Comparison of ENCODE assay signal across 7 mouse cellular contexts in the genomic region with DNA sequence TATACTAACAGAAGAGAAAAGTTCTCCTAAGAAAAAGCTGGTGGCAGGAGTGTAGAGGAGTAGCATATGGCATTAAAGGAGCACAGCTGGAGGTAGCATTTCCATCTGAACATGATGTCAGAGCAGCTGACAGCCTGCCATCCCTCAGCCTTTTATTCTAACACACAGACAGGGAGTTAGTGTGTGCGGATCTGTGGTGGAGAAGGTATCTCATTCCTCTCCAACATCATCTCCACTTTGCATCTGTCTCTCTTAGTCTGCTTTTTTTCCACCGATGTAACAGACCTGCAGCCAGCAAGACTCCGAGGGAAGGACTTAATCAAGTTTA. TPM values are rescaled to one million over a fixed set of nuclear protein-coding genes. Genes with fewer than 3 reads are reported as not detected.
A peak's percentile ranks its signal among the peaks of the same experiment; 100 is the strongest.
DNase-seq lines count a peak whose midpoint lies in the region; ATAC-seq and TF ChIP-seq lines count a peak whose summit lies in the region.

No protein-coding gene starts in this region.

- no peak for TF ChIP-seq CTCF in lung, postnatal 0 days (IDR thresholded peaks at IDR 0.05)
- TF ChIP-seq CTCF in intestine, postnatal 0 days (IDR thresholded peaks at IDR 0.05; ENCODE audit: low read depth) = no peak

- WGBS in lung, postnatal 0 days = 46% methylated on average over 3 of the region's 3 CpGs
- 16% methylated on average over 3 of the region's 3 CpGs for WGBS in embryonic facial prominence, embryonic 11.5 days
- 66% methylated on average over 3 of the region's 3 CpGs for WGBS in intestine, postnatal 0 days
- WGBS in midbrain, embryonic 16.5 days = 3% methylated on average over 3 of the region's 3 CpGs

- ATAC-seq in lung, postnatal 0 days = no peak
- no peak for ATAC-seq in embryonic facial prominence, embryonic 11.5 days (replicated peaks; ENCODE audit: insufficient number of reproducible peaks, low FRiP score, low TSS enrichment, low read depth)
- ATAC-seq in intestine, postnatal 0 days = no peak
- no peak for ATAC-seq in midbrain, embryonic 16.5 days

- no peak overlapping the region for H3K4me3 ChIP-seq in lung, postnatal 0 days (ENCODE audit: low read depth, low read length)
- peak overlapping the region; percentile 82 for H3K4me3 ChIP-seq in embryonic facial prominence, embryonic 11.5 days (ENCODE audit: low read depth, low read length)
- no peak overlapping the region for H3K4me3 ChIP-seq in intestine, postnatal 0 days (ENCODE audit: low read depth, low read length)
- H3K4me3 ChIP-seq in midbrain, embryonic 16.5 days (ENCODE audit: low read depth, low read length) = peak overlapping the region; percentile 84

- H3K9me3 ChIP-seq in lung, postnatal 0 days (ENCODE audit: low read length) = no peaks in the 10 kb centered on the region
- H3K9me3 ChIP-seq in embryonic facial prominence, embryonic 11.5 days (replicated peaks; ENCODE audit: control insufficient read depth, low read length) = no peaks in the 10 kb centered on the region
- no peaks in the 10 kb centered on the region for H3K9me3 ChIP-seq in intestine, postnatal 0 days (ENCODE audit: control insufficient read depth)
- no peaks in the 10 kb centered on the region for H3K9me3 ChIP-seq in midbrain, embryonic 16.5 days (replicated peaks; ENCODE audit: control insufficient read depth, low read length, poor library complexity, severe bottlenecking)

- TF ChIP-seq EP300 in lung, postnatal 0 days (IDR thresholded peaks at IDR 0.05) = no peak

- H3K27me3 ChIP-seq in lung, postnatal 0 days (replicated peaks; ENCODE audit: insufficient read depth, low read length) = no peaks in the 10 kb centered on the region
- no peaks in the 10 kb centered on the region for H3K27me3 ChIP-seq in embryonic facial prominence, embryonic 11.5 days (ENCODE audit: control insufficient read depth, insufficient read depth, low read length)
- no peaks in the 10 kb centered on the region for H3K27me3 ChIP-seq in intestine, postnatal 0 days (replicated peaks; ENCODE audit: control insufficient read depth, insufficient read depth, low read length)
- no peaks in the 10 kb centered on the region for H3K27me3 ChIP-seq in midbrain, embryonic 16.5 days (ENCODE audit: control insufficient read depth, insufficient read depth, low read depth, low read length)

- peaks cover 10% of the 10 kb centered on the region; the same call in 1 of the 2 replicates for H3K36me3 ChIP-seq in lung, postnatal 0 days (ENCODE audit: insufficient read depth, low read length)
- no peaks in the 10 kb centered on the region; the same call in 1 of the 2 replicates for H3K36me3 ChIP-seq in embryonic facial prominence, embryonic 11.5 days (replicated peaks; ENCODE audit: control insufficient read depth, insufficient read depth, low read depth, low read length)
- H3K36me3 ChIP-seq in intestine, postnatal 0 days (ENCODE audit: control insufficient read depth, insufficient read depth) = peaks cover 21% of the 10 kb centered on the region
- H3K36me3 ChIP-seq in midbrain, embryonic 16.5 days (ENCODE audit: control insufficient read depth, insufficient read depth, low read length) = peaks cover 6% of the 10 kb centered on the region; the same call in 1 of the 2 replicates

- no peak overlapping the region for H3K9ac ChIP-seq in lung, postnatal 0 days (replicated peaks; ENCODE audit: low read depth)
- H3K9ac ChIP-seq in embryonic facial prominence, embryonic 11.5 days (replicated peaks; ENCODE audit: low read length) = peak overlapping the region; percentile 37; the same call in 1 of the 2 replicates
- no peak overlapping the region for H3K9ac ChIP-seq in intestine, postnatal 0 days (ENCODE audit: low read depth, low read length)
- no peak overlapping the region for H3K9ac ChIP-seq in midbrain, embryonic 16.5 days (ENCODE audit: low read depth, low read length)

- peak; percentile 38 for DNase-seq in lung, postnatal 0 days (ENCODE audit: low spot score)
- DNase-seq in lung, postnatal 36 days = no peak
- DNase-seq in embryonic facial prominence, embryonic 11.5 days (ENCODE audit: low spot score) = peak; percentile 35
- no peak for DNase-seq in adrenal gland, postnatal 25 days
- no peak for DNase-seq in gastrocnemius, postnatal 36 days

- no peak overlapping the region for H3K27ac ChIP-seq in lung, postnatal 0 days (ENCODE audit: low read length)
- H3K27ac ChIP-seq in embryonic facial prominence, embryonic 11.5 days (replicated peaks; ENCODE audit: low read depth, low read length) = no peak overlapping the region; the same call in 1 of the 2 replicates
- H3K27ac ChIP-seq in intestine, postnatal 0 days (ENCODE audit: low read depth, low read length) = no peak overlapping the region
- H3K27ac ChIP-seq in midbrain, embryonic 16.5 days (ENCODE audit: low read length) = no peak overlapping the region

- intact Hi-C loops in gastrocnemius, postnatal 36 days (cut with DNase I) = loop anchor here (5.0 kb wide), 1 partner anchor 198 kb away; no protein-coding TSS in a partner anchor

- H3K4me2 ChIP-seq in lung, postnatal 0 days (replicated peaks; ENCODE audit: low read depth, low read length) = peak overlapping the region; percentile 98; the same call in 1 of the 2 replicates
- peak overlapping the region; percentile 13; the same call in 1 of the 2 replicates for H3K4me2 ChIP-seq in embryonic facial prominence, embryonic 11.5 days (ENCODE audit: low read depth, low read length)
- peak overlapping the region; percentile 80; the same call in 1 of the 2 replicates for H3K4me2 ChIP-seq in intestine, postnatal 0 days (replicated peaks; ENCODE audit: low read depth)
- peak overlapping the region; percentile 97 for H3K4me2 ChIP-seq in midbrain, embryonic 16.5 days (ENCODE audit: low read length)

- H3K4me1 ChIP-seq in lung, postnatal 0 days (ENCODE audit: insufficient read depth, low read depth, low read length) = peaks cover 14% of the 10 kb centered on the region
- H3K4me1 ChIP-seq in embryonic facial prominence, embryonic 11.5 days (ENCODE audit: control insufficient read depth, insufficient read depth, low read length) = peaks cover 12% of the 10 kb centered on the region
- no peaks in the 10 kb centered on the region; the same call in 1 of the 2 replicates for H3K4me1 ChIP-seq in intestine, postnatal 0 days (replicated peaks; ENCODE audit: control insufficient read depth, insufficient read depth, low read length)
- peaks cover 49% of the 10 kb centered on the region for H3K4me1 ChIP-seq in midbrain, embryonic 16.5 days (ENCODE audit: control insufficient read depth, insufficient read depth, low read length)

RNA-seq across cellular contexts. Expression of gene Zbtb18, which starts 2.3 kb away (rescaled TPM):
- 2.0 and 3.0 TPM in 2 replicates for polyA plus RNA-seq in lung, postnatal 0 days (2015; fragmentation: Nextera tagmentation; extraction: Ambion mirVana)
- 3.7 and 6.6 TPM in 2 replicates for polyA plus RNA-seq in embryonic facial prominence, embryonic 11.5 days (2014; fragmentation: Nextera tagmentation; extraction: Ambion mirVana)
- polyA plus RNA-seq in intestine, postnatal 0 days (2015; fragmentation: Nextera tagmentation; extraction: Ambion mirVana) = 2.5 and 3.1 TPM in 2 replicates
- polyA plus RNA-seq in midbrain, embryonic 16.5 days (2015; fragmentation: Nextera tagmentation; extraction: Ambion mirVana) = 3.6 and 4.4 TPM in 2 replicates
- 25.8 and 30.3 TPM in 2 replicates for total RNA-seq in adrenal gland, postnatal 25 days (2021)
- 10 to 100 TPM; 89.0 to 92.0 TPM for total RNA-seq in gastrocnemius, postnatal 36 days (2021)

Comparison
In these comparisons a context has a peak if more than half of its experiments do, and no peak if none do; other contexts are left out.
1. DNase-seq: peak in lung, postnatal 0 days (single experiment) and embryonic facial prominence, embryonic 11.5 days (single experiment); none in lung, postnatal 36 days (single experiment), adrenal gland, postnatal 25 days (single experiment) and gastrocnemius, postnatal 36 days (0 of 2).
2. H3K4me2 ChIP-seq: peak in every context shown above with its lines; median percentile 98 in lung, postnatal 0 days; 97 in midbrain, embryonic 16.5 days; 80 in intestine, postnatal 0 days; 13 in embryonic facial prominence, embryonic 11.5 days.
3. H3K4me3 ChIP-seq: peak in embryonic facial prominence, embryonic 11.5 days (single experiment) and midbrain, embryonic 16.5 days (single experiment); none in lung, postnatal 0 days (single experiment) and intestine, postnatal 0 days (single experiment).